In genomic region chr10:128822135-128822534, GRCm38 (mm10) we compare ENCODE assay signal across 9 mouse cellular contexts. TPM values are rescaled to one million over a fixed set of nuclear protein-coding genes. Genes with fewer than 3 reads are reported as not detected.
A peak's percentile ranks its signal among the peaks of the same experiment; 100 is the strongest.
DNase-seq lines count a peak whose midpoint lies in the region; ATAC-seq and TF ChIP-seq lines count a peak whose summit lies in the region.
"Had no signal": no experiment of that assay in that cellular context is flagged by ENCODE, and none has a peak within 500 bp of the region (broad histone marks: within the 10 kb centered on the region; RNA-seq: fewer than 3 reads in every experiment).

No protein-coding gene starts in this region.

- peaks cover 0 to 15% of the 10 kb centered on the region in 2 experiments; a peak in 1 of 4 replicates for H3K4me1 ChIP-seq in heart, embryonic 14.5 days (ENCODE audit: control insufficient read depth in 2 of 2, insufficient read depth in 2 of 2, low read length in 2 of 2)
- H3K4me1 ChIP-seq in G1E (ENCODE audit: insufficient read depth, low read depth, low read length) = peaks cover 23% of the 10 kb centered on the region
- peaks cover 12% of the 10 kb centered on the region for H3K4me1 ChIP-seq in forebrain, postnatal 0 days (ENCODE audit: insufficient read depth)

- no peak for ATAC-seq in heart, embryonic 14.5 days (ENCODE audit: insufficient number of reproducible peaks, insufficient read depth, low FRiP score, low read depth)
- no peak for ATAC-seq in G1E (ENCODE audit: extremely low read depth, insufficient number of reproducible peaks, low FRiP score, poor library complexity, severe bottlenecking)
- no peak for ATAC-seq in forebrain, postnatal 0 days
- ATAC-seq in megakaryocyte-erythroid progenitor cell, adult 5-6 weeks (replicated peaks; ENCODE audit: low FRiP score, low TSS enrichment, poor library complexity, severe bottlenecking) = 0 out of 2 replicates have a peak, but pooled peaks have one; percentile 2

- TF ChIP-seq CTCF in G1E (IDR thresholded peaks at IDR 0.05; ENCODE audit: low read depth, low read length) = no peak
- TF ChIP-seq CTCF in forebrain, postnatal 0 days (IDR thresholded peaks at IDR 0.05; ENCODE audit: low read depth) = no peak

- H3K27me3 ChIP-seq in heart, embryonic 14.5 days (ENCODE audit: control insufficient read depth, insufficient read depth, low read length) = no peaks in the 10 kb centered on the region
- no peaks in the 10 kb centered on the region for H3K27me3 ChIP-seq in G1E (ENCODE audit: insufficient read depth, low read length)
- no peaks in the 10 kb centered on the region for H3K27me3 ChIP-seq in forebrain, postnatal 0 days (ENCODE audit: insufficient read depth, low read length)

- intact Hi-C loops in heart, postnatal 14 days (cut with DNase I) = no loop called here

- no peaks in the 10 kb centered on the region for H3K9me3 ChIP-seq in heart, embryonic 14.5 days (ENCODE audit: control insufficient read depth, low read length)
- H3K9me3 ChIP-seq in G1E (replicated peaks) = no peaks in the 10 kb centered on the region
- H3K9me3 ChIP-seq in forebrain, postnatal 0 days (ENCODE audit: low read length) = no peaks in the 10 kb centered on the region

- peak overlapping the region; percentile 92 for H3K9ac ChIP-seq in heart, embryonic 14.5 days (ENCODE audit: low read length)
- peak overlapping the region; percentile 70 for H3K9ac ChIP-seq in forebrain, postnatal 0 days

- peak overlapping the region; percentile 89 for H3K4me2 ChIP-seq in heart, embryonic 14.5 days (ENCODE audit: low read length)
- peak overlapping the region; percentile 74 for H3K4me2 ChIP-seq in forebrain, postnatal 0 days (ENCODE audit: low read depth)

- peak overlapping the region; percentile 79 to 91 for H3K4me3 ChIP-seq in heart, embryonic 14.5 days (ENCODE audit: control insufficient read depth in 1 of 2, insufficient read depth in 1 of 2, low read depth in 1 of 2, low read length in 2 of 2)
- H3K4me3 ChIP-seq in G1E (ENCODE audit: low read depth, low read length) = peak overlapping the region; percentile 78
- H3K4me3 ChIP-seq in forebrain, postnatal 0 days (ENCODE audit: low read depth, low read length) = peak overlapping the region; percentile 94

- peak overlapping the region; percentile 55 to 69; a peak in 3 of 4 replicates for H3K27ac ChIP-seq in heart, embryonic 14.5 days (replicated peaks in 1 of 2; ENCODE audit: control insufficient read depth in 1 of 2, insufficient read depth in 1 of 2, low read depth in 2 of 2, low read length in 2 of 2)
- peak overlapping the region; percentile 60; the same call in 1 of the 2 replicates for H3K27ac ChIP-seq in forebrain, postnatal 0 days (ENCODE audit: low read depth, low read length)

- DNase-seq in heart, postnatal 14 days = no peak
- no peak for DNase-seq in G1E (ENCODE audit: low spot score)
- DNase-seq in forebrain, postnatal 0 days = no peak
- DNase-seq in urinary bladder, postnatal 14 days (ENCODE audit: low spot score) = no peak
- DNase-seq in yolk sac, embryonic 10.5 days (ENCODE audit: low spot score) = no peak
- no peak for DNase-seq in ovary, postnatal 10 days (ENCODE audit: low spot score)

- 4% methylated on average over 13 of the region's 13 CpGs for WGBS in heart, embryonic 14.5 days
- WGBS in forebrain, postnatal 0 days = 5% methylated on average over 13 of the region's 13 CpGs

- peaks cover 50% of the 10 kb centered on the region for H3K36me3 ChIP-seq in heart, embryonic 14.5 days (ENCODE audit: control insufficient read depth, insufficient read depth, low read length)
- H3K36me3 ChIP-seq in G1E (replicated peaks) = peaks cover 57% of the 10 kb centered on the region
- H3K36me3 ChIP-seq in forebrain, postnatal 0 days (ENCODE audit: insufficient read depth) = peaks cover 27% of the 10 kb centered on the region

RNA-seq across cellular contexts. Expression of gene Ormdl2, which starts 0.7 kb away (rescaled TPM):
- 41.4 and 46.1 TPM in 2 replicates for polyA plus RNA-seq in heart, embryonic 14.5 days (2014; fragmentation: Nextera tagmentation; extraction: Ambion mirVana)
- 10 to 100 TPM in 1 of 2 experiments, 1 to 10 TPM in 1; 6.5 to 10.2 TPM for total RNA-seq in heart, postnatal 14 days (2021)
- total RNA-seq in G1E (2014; fragmentation: Nextera tagmentation) = 29.3 and 31.9 TPM in 2 replicates
- total RNA-seq in G1E (2017) = 132 and 152 TPM in 2 replicates
- 18.0 and 21.9 TPM in 2 replicates for polyA plus RNA-seq in G1E (2012)
- total RNA-seq in forebrain, postnatal 0 days (2014; rRNA removed) = 6.3 and 8.3 TPM in 2 replicates
- 13.2 and 16.1 TPM in 2 replicates for polyA plus RNA-seq in forebrain, postnatal 0 days (2015; fragmentation: Nextera tagmentation; extraction: Ambion mirVana)
- 70.3 and 79.9 TPM in 2 replicates for total RNA-seq in megakaryocyte-erythroid progenitor cell, adult 5-6 weeks (2014; fragmentation: Nextera tagmentation)
- total RNA-seq in megakaryocyte-erythroid progenitor cell, adult 5-6 weeks (2017) = 99.3 and 115 TPM in 2 replicates

RNA-seq across cellular contexts. Expression of gene Sarnp, which starts 5.0 kb away (rescaled TPM):
- polyA plus RNA-seq in heart, embryonic 14.5 days (2014; fragmentation: Nextera tagmentation; extraction: Ambion mirVana) = 157 and 168 TPM in 2 replicates
- 10 to 100 TPM; 40.9 to 44.9 TPM for total RNA-seq in heart, postnatal 14 days (2021)
- total RNA-seq in G1E (2014; fragmentation: Nextera tagmentation) = 144 and 197 TPM in 2 replicates
- 154 and 165 TPM in 2 replicates for total RNA-seq in G1E (2017)
- 16.5 and 19.9 TPM in 2 replicates for polyA plus RNA-seq in G1E (2012)
- 54.6 and 59.6 TPM in 2 replicates for total RNA-seq in forebrain, postnatal 0 days (2014; rRNA removed)
- 146 and 167 TPM in 2 replicates for polyA plus RNA-seq in forebrain, postnatal 0 days (2015; fragmentation: Nextera tagmentation; extraction: Ambion mirVana)
- 166 and 201 TPM in 2 replicates for total RNA-seq in megakaryocyte-erythroid progenitor cell, adult 5-6 weeks (2014; fragmentation: Nextera tagmentation)
- total RNA-seq in megakaryocyte-erythroid progenitor cell, adult 5-6 weeks (2017) = 364 and 369 TPM in 2 replicates

RNA-seq across cellular contexts. Expression of gene Tmem198b, which starts 18.0 kb away (rescaled TPM):
- polyA plus RNA-seq in heart, embryonic 14.5 days (2014; fragmentation: Nextera tagmentation; extraction: Ambion mirVana) = 16.6 and 18.2 TPM in 2 replicates
- 10 to 100 TPM in 1 of 2 experiments, 1 to 10 TPM in 1; 8.6 to 11.1 TPM for total RNA-seq in heart, postnatal 14 days (2021)
- total RNA-seq in G1E (2014; fragmentation: Nextera tagmentation) (8.4 and 10.1 TPM in 2 replicates), G1E (2017) (4.1 and 4.9 TPM in 2 replicates)
- polyA plus RNA-seq in G1E (2012) = 1.5 and 2.2 TPM in 2 replicates
- total RNA-seq in forebrain, postnatal 0 days (2014; rRNA removed) = 9.5 and 12.9 TPM in 2 replicates
- polyA plus RNA-seq in forebrain, postnatal 0 days (2015; fragmentation: Nextera tagmentation; extraction: Ambion mirVana) = 12.9 and 14.6 TPM in 2 replicates
- total RNA-seq in megakaryocyte-erythroid progenitor cell, adult 5-6 weeks (2014; fragmentation: Nextera tagmentation) = 4.6 and 6.9 TPM in 2 replicates
- 1.5 and 2.8 TPM in 2 replicates for total RNA-seq in megakaryocyte-erythroid progenitor cell, adult 5-6 weeks (2017)

RNA-seq across cellular contexts. Expression of gene Dnajc14, which starts 18.3 kb away (rescaled TPM):
- polyA plus RNA-seq in heart, embryonic 14.5 days (2014; fragmentation: Nextera tagmentation; extraction: Ambion mirVana) = 28.2 and 31.0 TPM in 2 replicates
- total RNA-seq in heart, postnatal 14 days (2021) = 10 to 100 TPM; 37.9 to 38.7 TPM
- total RNA-seq in G1E (2014; fragmentation: Nextera tagmentation) (20.6 and 25.5 TPM in 2 replicates), G1E (2017) (31.5 and 36.9 TPM in 2 replicates)
- polyA plus RNA-seq in G1E (2012) = 9.6 and 12.6 TPM in 2 replicates
- total RNA-seq in forebrain, postnatal 0 days (2014; rRNA removed) = 39.6 and 45.7 TPM in 2 replicates
- polyA plus RNA-seq in forebrain, postnatal 0 days (2015; fragmentation: Nextera tagmentation; extraction: Ambion mirVana) = 30.5 and 38.2 TPM in 2 replicates
- total RNA-seq in megakaryocyte-erythroid progenitor cell, adult 5-6 weeks (2014; fragmentation: Nextera tagmentation) = 18.6 and 21.5 TPM in 2 replicates
- 20.8 and 30.7 TPM in 2 replicates for total RNA-seq in megakaryocyte-erythroid progenitor cell, adult 5-6 weeks (2017)

RNA-seq across cellular contexts. Expression of gene Mmp19, which starts 31.4 kb away (rescaled TPM):
- polyA plus RNA-seq in heart, embryonic 14.5 days (2014; fragmentation: Nextera tagmentation; extraction: Ambion mirVana) = 1.1 and 1.8 TPM in 2 replicates
- 1 to 10 TPM; 4.5 to 5.8 TPM for total RNA-seq in heart, postnatal 14 days (2021)
- 0.44 TPM in 1 of 2 replicates, not detected in the other for total RNA-seq in G1E (2014; fragmentation: Nextera tagmentation)
- 0.11 and 0.12 TPM in 2 replicates for total RNA-seq in G1E (2017)
- polyA plus RNA-seq in G1E (2012) = 0.02 and 0.03 TPM in 2 replicates
- total RNA-seq in forebrain, postnatal 0 days (2014; rRNA removed) = 0.57 and 0.69 TPM in 2 replicates
- polyA plus RNA-seq in forebrain, postnatal 0 days (2015; fragmentation: Nextera tagmentation; extraction: Ambion mirVana) = 0.33 and 0.36 TPM in 2 replicates
- total RNA-seq in megakaryocyte-erythroid progenitor cell, adult 5-6 weeks (2014; fragmentation: Nextera tagmentation) = not detected in 2 replicates
- 0.05 and 0.23 TPM in 2 replicates for total RNA-seq in megakaryocyte-erythroid progenitor cell, adult 5-6 weeks (2017)
- total RNA-seq: hematopoietic stem cell, adult 5-6 weeks had no signal
